Comparison of ENCODE assay signal across 15 mouse cellular contexts in genomic region chr10:14527765-14528164, GRCm38 (mm10).
"Had no signal": no experiment of that assay in that cellular context is flagged by ENCODE, and none has a peak within 500 bp of the region (broad histone marks: within the 10 kb centered on the region; RNA-seq: fewer than 3 reads in every experiment).

No protein-coding gene starts in this region.

- H3K27ac ChIP-seq: kidney, embryonic 15.5 days; left cerebral cortex, adult 2 months; liver, embryonic 13.5 days; lung, embryonic 15.5 days; midbrain, embryonic 10.5 days; midbrain, embryonic 13.5 days had no signal

- ATAC-seq: midbrain, embryonic 13.5 days; midbrain, embryonic 16.5 days had no signal

- H3K4me2 ChIP-seq: kidney, embryonic 15.5 days; liver, embryonic 13.5 days; lung, embryonic 15.5 days; midbrain, embryonic 13.5 days had no signal

- DNase-seq: kidney, postnatal 10 days; kidney, postnatal 36 days; layer of hippocampus, postnatal 36 days; liver, embryonic 13.5 days; lung, postnatal 10 days; lung, postnatal 36 days; thymus, adult 18-20 months; thymus, postnatal 36 days had no signal

- H3K4me1 ChIP-seq: liver, embryonic 13.5 days; megakaryocyte, embryonic 14.5 days; midbrain, embryonic 10.5 days; midbrain, embryonic 13.5 days had no signal

- H3K4me3 ChIP-seq: kidney, embryonic 15.5 days; left cerebral cortex, adult 2 months; liver, embryonic 13.5 days; lung, embryonic 15.5 days; megakaryocyte, embryonic 14.5 days; midbrain, embryonic 10.5 days; midbrain, embryonic 13.5 days had no signal

- H3K9ac ChIP-seq: kidney, embryonic 15.5 days; liver, embryonic 13.5 days; lung, embryonic 15.5 days; midbrain, embryonic 13.5 days had no signal

- H3K27me3 ChIP-seq: kidney, embryonic 15.5 days; liver, embryonic 13.5 days; lung, embryonic 15.5 days; megakaryocyte, embryonic 14.5 days; midbrain, embryonic 13.5 days had no signal

- H3K9me3 ChIP-seq: kidney, embryonic 15.5 days; liver, embryonic 13.5 days; lung, embryonic 15.5 days; midbrain, embryonic 10.5 days; midbrain, embryonic 13.5 days had no signal

- H3K36me3 ChIP-seq: kidney, embryonic 15.5 days; liver, embryonic 13.5 days; lung, embryonic 15.5 days; midbrain, embryonic 10.5 days; midbrain, embryonic 13.5 days had no signal
